Mouse (Mus musculus): Measurements from ENCODE around the gene Zbtb41.

- TF ChIP-seq CTCF (IDR thresholded peaks at IDR 0.05; ENCODE audit: low read depth), result no peak
- no peak for TF ChIP-seq EP300 (optimal IDR thresholded peaks at IDR 0.05)
Observed at GRCm38 (mm10) chr1:139421521-139421874, 590 bp upstream of the Zbtb41 start.

Measured in stomach, postnatal 0 days (tissue).